Mouse (Mus musculus) hindbrain, postnatal 0 days (tissue): Measurements from ENCODE around the gene Dars. TPM values are rescaled to one million over a fixed set of nuclear protein-coding genes. Genes with fewer than 3 reads are reported as not detected.

ENCODE experiments used
- ATAC-seq: fragments of 200-750 bp; cut with Nextera tagmentation; 2 replicates; pipeline ENCODE4 v1.8.0; 2017; ENCODE audit warnings: mild to moderate bottlenecking, moderate TSS enrichment, moderate library complexity
- DNase-seq: peaks from one replicate; pipeline ENCODE4 v3.0.0-alpha.2; 2015; ENCODE audit warnings: low spot score
- H3K27ac ChIP-seq: fragments of 300-500 bp; sonication (generic); 2 replicates; pipeline ENCODE4 v1.5.1; 2014; ENCODE audit warnings: mild to moderate bottlenecking
- H3K27me3 ChIP-seq: fragments of 300-500 bp; sonication (generic); 2 replicates; pipeline ENCODE4 v1.6.1; 2014; ENCODE audit warnings: low read length, mixed read lengths; ENCODE audit not compliant: insufficient read depth
- H3K36me3 ChIP-seq: fragments of 300-500 bp; sonication (generic); 2 replicates; pipeline ENCODE4 v1.6.1; 2014; ENCODE audit warnings: low read length, mixed read lengths; ENCODE audit not compliant: insufficient read depth
- H3K4me1 ChIP-seq: fragments of 300-500 bp; sonication (generic); 2 replicates; pipeline ENCODE4 v1.6.1; 2014; ENCODE audit warnings: antibody characterized with exemption, low read length, mixed read lengths; ENCODE audit not compliant: insufficient read depth
- H3K4me2 ChIP-seq: fragments of 300-500 bp; sonication (generic); 2 replicates; pipeline ENCODE4 v1.6.1; 2014; ENCODE audit warnings: low read depth, mild to moderate bottlenecking, low read length, moderate library complexity, mixed read lengths
- H3K4me3 ChIP-seq: fragments of 300-500 bp; sonication (generic); 2 replicates; pipeline ENCODE4 v1.5.1; 2014; ENCODE audit warnings: low read length
- H3K9ac ChIP-seq: fragments of 300-500 bp; sonication (generic); replicated peaks from 2 replicates; pipeline ENCODE4 v1.6.1; 2014; ENCODE audit warnings: mild to moderate bottlenecking, low read length, moderate library complexity, mixed read lengths
- H3K9me3 ChIP-seq: fragments of 300-500 bp; sonication (generic); 2 replicates; pipeline ENCODE4 v1.6.1; 2016; ENCODE audit warnings: low read length, mixed read lengths
- CTCF ChIP-seq: IDR thresholded peaks from 2 replicates; pipeline ENCODE4 v1.5.1; 2016; ENCODE audit warnings: antibody characterized with exemption, control low read depth, low read depth
- WGBS: fragments of 180-500 bp; shearing (Covaris S2); extraction: QIAGEN DNeasy Blood & Tissue Kit; methylation state at CpG from one replicate; pipeline ENCODE4 v1.1.7; 2014; 5-methylcytosine and 5-hydroxymethylcytosine counted together
- polyA plus RNA-seq: library from polyadenylated mRNA; unstranded; fragments of >200 nt; fragmentation: Nextera tagmentation; extraction: Ambion mirVana; gene quantifications from 2 replicates; pipeline ENCODE4 v1.2.1, GENCODE M21; 2015
- total RNA-seq: library from RNA; depleted of rRNA; stranded (reverse); fragments of >200 nt; gene quantifications from 2 replicates; pipeline ENCODE4 v1.2.3, GENCODE M21; 2014

The Dars gene
- total and polyA plus RNA-seq, 2 experiments from 2014 or later = 53.8 to 130 TPM

DNA sequence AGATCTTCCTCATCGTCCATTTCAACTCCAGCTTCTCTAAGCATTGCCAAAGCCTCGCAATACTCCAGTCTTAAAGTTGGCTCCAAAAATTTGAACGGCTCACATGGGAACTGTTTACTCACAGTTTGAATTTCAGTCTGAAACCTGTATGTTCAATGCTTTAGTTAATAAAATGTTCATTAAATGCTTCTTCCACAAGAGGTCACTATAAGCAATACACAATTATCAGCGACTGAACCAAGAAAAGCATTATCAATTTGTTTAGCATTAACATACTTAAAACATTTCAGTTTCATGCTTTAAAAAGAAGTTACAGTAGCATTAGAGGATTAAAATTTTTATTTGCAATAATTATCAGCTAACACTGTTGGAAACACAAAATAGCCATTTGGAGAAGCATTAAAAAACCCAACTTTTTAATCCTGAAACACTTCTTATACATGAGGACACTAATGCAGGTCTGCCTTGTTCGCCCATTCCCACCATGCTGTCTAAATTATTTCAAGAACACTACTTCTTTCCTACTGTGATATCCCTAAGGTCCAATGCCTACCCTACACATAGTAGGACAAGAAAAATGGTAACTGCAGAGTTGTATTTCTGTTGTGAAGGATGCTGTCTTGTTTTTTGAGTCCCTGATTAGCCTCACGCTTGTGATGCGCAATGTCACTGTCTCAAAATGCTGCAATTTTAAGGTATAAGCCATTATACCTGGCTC, 44.9 kb downstream of the Dars start:
- H3K27ac ChIP-seq = no peak overlapping the region
- no peaks in the 10 kb centered on the region for H3K27me3 ChIP-seq
- ATAC-seq (no peak), DNase-seq (peak; percentile 74)
- peaks cover under 1% of the 10 kb centered on the region; the same call in 1 of the 2 replicates for H3K36me3 ChIP-seq
- no peak overlapping the region for H3K4me3 ChIP-seq
- no peak overlapping the region for H3K9ac ChIP-seq
- H3K9me3 ChIP-seq = no peaks in the 10 kb centered on the region
- no peak overlapping the region for H3K4me2 ChIP-seq
- H3K4me1 ChIP-seq = no peaks in the 10 kb centered on the region
- WGBS = 62% methylated on average over 7 of the region's 7 CpGs
- TF ChIP-seq CTCF = peak; percentile 71

DNA sequence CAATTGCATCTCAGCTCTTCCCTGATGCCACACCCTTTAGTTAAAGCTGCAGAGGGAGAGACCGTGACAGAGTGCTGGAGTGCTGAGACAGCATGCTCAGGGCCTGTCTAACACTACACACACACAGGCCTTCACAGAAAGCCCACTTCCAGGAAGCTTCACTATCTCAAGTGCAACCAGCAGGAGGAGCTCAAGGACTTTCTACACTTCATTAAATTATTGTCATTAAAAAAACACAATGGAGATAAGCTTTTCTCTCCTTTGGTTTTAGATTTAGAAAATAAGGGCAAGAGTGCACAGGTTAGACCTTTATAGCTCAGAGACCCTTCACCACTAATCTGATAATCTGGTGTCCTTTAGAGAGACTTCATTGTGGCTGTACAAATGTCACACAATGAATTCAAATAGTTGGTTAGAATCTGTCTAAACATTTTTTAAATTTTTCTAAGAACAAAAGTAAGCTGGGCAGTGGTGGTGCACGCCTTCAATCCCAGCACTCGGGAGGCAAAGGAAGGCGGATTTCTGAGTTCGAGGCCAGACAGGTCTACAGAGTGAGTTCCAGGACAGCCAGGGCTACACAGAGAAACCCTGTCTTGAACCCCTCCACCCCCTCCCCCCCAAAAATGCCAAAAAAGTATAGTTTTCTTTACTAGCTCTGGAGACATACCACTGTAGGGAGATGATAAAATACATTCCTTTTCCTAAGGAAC, 48.3 kb downstream of the Dars start:
- ATAC-seq = peak; percentile 74; the same call in 1 of the 2 replicates
- Histone ChIP-seq H3K9ac (no peak overlapping the region), H3K36me3 (peaks cover 5% of the 10 kb centered on the region; the same call in 1 of the 2 replicates), H3K4me1 (no peaks in the 10 kb centered on the region), H3K4me2 (no peak overlapping the region), H3K4me3 (no peak overlapping the region), H3K9me3 (no peaks in the 10 kb centered on the region), H3K27ac (no peak overlapping the region), H3K27me3 (no peaks in the 10 kb centered on the region)
- DNase-seq = peak; percentile 87
- 47% methylated on average over 5 of the region's 5 CpGs for WGBS
- TF ChIP-seq CTCF = peak; percentile 85

DNA sequence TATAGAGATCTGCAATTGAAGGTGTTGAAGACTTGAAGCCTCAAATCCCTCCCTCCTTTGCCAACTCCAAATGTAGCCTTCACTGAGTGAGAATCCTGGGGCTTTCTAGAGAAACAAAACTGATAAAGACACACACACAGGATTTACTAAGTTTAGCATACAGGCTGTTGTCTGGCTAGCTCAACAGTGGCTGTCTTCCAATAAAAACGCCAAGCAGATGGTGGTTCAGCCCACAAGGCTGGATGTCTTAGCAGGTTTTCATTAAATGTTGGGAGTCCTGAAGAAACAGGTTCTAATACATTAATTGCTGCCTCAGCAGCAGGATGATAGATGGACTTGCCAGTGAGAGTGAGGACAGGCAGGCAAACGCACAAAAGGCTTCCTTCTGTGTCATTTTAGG, 56.6 kb downstream of the Dars start:
- Histone ChIP-seq H3K27me3 (no peaks in the 10 kb centered on the region), H3K4me3 (no peak overlapping the region), H3K27ac (no peak overlapping the region), H3K9me3 (no peaks in the 10 kb centered on the region), H3K4me2 (no peak overlapping the region), H3K9ac (no peak overlapping the region), H3K4me1 (no peaks in the 10 kb centered on the region; the same call in 1 of the 2 replicates), H3K36me3 (peaks cover 6% of the 10 kb centered on the region; the same call in 1 of the 2 replicates)
- no peak for TF ChIP-seq CTCF
- WGBS = 54% methylated on average over 2 of the region's 2 CpGs
- ATAC-seq (no peak), DNase-seq (no peak)

DNA sequence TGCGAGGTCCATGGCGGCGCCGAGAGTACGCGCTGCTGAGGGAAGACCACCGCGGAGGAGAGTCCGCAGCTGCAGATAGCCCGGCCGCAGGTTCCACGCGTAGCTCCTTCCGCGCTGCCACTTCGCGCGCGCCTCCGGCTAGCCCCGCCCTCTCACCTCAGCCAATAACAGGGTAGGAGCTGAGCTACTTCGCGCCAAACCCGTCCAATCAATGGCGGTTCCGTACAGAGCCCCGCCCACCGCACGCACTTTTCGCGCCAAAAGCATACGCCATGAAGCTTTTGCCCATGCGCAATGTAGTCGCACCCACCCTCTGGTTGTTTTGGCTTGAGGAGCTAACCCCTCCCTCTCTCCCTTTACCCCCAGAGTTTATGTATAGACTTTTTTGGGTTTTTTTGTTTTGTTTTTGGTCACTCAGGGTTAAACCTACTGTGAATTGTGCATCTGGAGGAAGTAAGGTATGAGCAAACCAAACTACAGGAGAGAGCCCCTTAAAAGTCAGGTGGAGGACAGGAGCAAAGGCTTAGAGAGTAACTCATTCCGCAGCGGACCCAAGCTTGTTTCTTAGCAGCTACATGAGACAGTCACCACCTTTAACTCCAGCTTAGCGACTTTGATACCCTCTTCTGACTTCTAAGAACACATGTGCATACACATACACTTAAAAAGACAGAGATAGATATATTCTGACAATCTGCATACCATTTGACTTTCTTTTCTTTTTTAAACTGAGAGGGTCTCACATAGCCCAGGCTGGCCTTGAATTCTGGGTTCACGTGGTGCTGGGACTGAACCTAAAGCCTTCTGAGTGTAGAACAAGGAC, 57.4 kb downstream of the Dars start, which contains the start of gene Mcm6:
Gene Mcm6 (minus strand): TSS at position 111 of the 823 bp plus-strand sequence.
- ATAC-seq (peak; percentile 99), DNase-seq (peak; percentile 97)
- H3K9me3 ChIP-seq = no peaks in the 10 kb centered on the region
- peaks cover 5% of the 10 kb centered on the region; the same call in 1 of the 2 replicates for H3K36me3 ChIP-seq
- H3K4me3 ChIP-seq = peak within 1 kb of the TSS; percentile 90
- peak within 1 kb of the TSS; percentile 84 for H3K4me2 ChIP-seq
- no peaks in the 10 kb centered on the region for H3K27me3 ChIP-seq
- H3K4me1 ChIP-seq = no peaks in the 10 kb centered on the region; the same call in 1 of the 2 replicates
- H3K9ac ChIP-seq = peak within 1 kb of the TSS; percentile 68
- 3% methylated on average over 38 of the region's 38 CpGs for WGBS
- no peak for TF ChIP-seq CTCF
- peak within 1 kb of the TSS; percentile 79 for H3K27ac ChIP-seq

DNA sequence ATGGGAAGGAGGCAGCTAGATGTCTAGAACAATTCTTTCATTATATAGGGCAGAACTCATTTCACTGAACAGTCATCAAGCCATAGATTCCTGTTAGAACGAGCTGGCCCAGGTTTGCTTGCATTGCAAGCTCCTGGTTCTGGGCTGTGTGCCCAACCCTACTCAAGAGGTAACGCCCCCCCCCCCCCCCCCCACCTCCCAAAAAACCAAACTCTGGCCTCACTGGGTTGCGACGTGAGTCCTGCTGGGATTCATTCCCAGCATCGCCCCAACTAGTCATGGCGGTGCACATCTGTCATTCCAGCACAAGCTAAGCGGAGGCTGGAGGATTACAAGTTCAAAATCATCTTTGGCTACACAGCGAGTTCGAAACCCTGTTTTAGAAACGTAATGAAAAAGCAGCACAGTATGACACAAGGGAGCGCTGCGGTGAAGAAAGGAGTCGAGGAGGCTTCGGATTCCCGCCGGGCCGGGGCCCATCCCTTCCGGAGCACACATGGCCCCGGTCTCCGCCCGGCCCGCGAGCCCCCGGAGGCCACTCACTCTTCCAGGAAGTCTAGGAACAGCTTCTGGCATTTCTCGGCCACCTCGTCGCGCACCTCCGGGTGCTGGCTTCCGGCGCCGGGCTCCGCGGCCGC, 58.1 kb downstream of the Dars start:
- TF ChIP-seq CTCF = no peak
- peak overlapping the region; percentile 84 for H3K4me2 ChIP-seq
- H3K27ac ChIP-seq = peak overlapping the region; percentile 79
- H3K36me3 ChIP-seq = peaks cover 5% of the 10 kb centered on the region; the same call in 1 of the 2 replicates
- H3K4me3 ChIP-seq = peak overlapping the region; percentile 90
- peak overlapping the region; percentile 68 for H3K9ac ChIP-seq
- H3K27me3 ChIP-seq = no peaks in the 10 kb centered on the region
- under 1% methylated on average over 35 of the region's 35 CpGs for WGBS
- no peaks in the 10 kb centered on the region; the same call in 1 of the 2 replicates for H3K4me1 ChIP-seq
- DNase-seq (peak; percentile 45), ATAC-seq (peak; percentile 80)
- H3K9me3 ChIP-seq = no peaks in the 10 kb centered on the region

DNA sequence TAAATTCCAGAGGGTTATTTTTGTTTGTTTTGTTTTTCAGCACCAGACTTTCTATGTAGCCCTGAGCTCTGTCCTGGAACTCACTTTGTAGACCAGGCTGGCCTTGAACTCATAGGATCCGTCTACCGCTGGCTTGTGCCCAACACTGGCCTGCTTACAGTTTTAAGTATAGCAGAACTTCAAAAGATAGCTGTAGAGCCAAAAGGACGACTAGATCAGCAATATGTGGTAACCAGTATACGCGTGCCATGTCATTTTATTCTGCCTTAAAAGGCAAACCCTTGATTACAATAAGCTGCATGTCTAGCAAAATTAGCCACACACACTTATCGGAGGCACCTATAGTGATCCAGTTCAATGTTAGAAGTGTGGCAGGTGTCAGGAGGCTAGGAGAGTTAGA, 58.9 kb downstream of the Dars start:
- Histone ChIP-seq H3K9me3 (no peaks in the 10 kb centered on the region), H3K4me3 (peak overlapping the region; percentile 90), H3K27ac (no peak overlapping the region), H3K9ac (0 out of 2 replicates have a peak overlapping the region, but pooled peaks have one; percentile 68), H3K27me3 (no peaks in the 10 kb centered on the region), H3K36me3 (peaks cover 5% of the 10 kb centered on the region; the same call in 1 of the 2 replicates), H3K4me1 (no peaks in the 10 kb centered on the region; the same call in 1 of the 2 replicates), H3K4me2 (peak overlapping the region; percentile 84)
- TF ChIP-seq CTCF = no peak
- DNase-seq = no peak
- no peak for ATAC-seq
- 51% methylated on average over 6 of the region's 6 CpGs for WGBS
